Mouse (Mus musculus) liver, adult (tissue): ENCODE measurements around the gene Zfp827.

Experiments
- GATA4 ChIP-seq: IDR thresholded peaks from 2 replicates; pipeline ENCODE4 v1.6.1; 2014; ENCODE audit warnings: mild to moderate bottlenecking, low read length; ENCODE audit not compliant: insufficient replicate concordance

Gene Zfp827

DNA sequence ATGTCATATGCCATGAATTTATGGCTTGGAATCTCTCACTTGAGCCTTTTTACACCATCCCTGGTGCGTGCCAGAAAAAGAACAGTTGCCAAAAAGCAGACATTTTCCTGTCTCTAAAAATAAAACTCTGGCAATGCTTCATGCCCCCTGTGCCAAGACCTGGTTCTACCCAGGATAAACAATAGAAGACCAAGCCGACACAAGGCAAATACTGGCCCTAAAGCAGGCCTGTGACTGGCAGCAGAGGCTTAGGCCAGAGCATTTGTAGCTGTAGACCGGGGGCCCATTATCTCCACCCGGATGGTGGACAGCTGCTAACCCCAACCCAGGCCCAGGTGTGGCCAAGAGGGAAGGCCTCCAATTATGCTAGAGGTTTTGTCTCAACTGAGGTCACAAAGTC is 178.7 kb downstream of the Zfp827 start:
- no peak for TF ChIP-seq GATA4

GRCm38 (mm10) chr8:79208181-79208580 is 179.9 kb downstream of the Zfp827 start:
- no peak for TF ChIP-seq GATA4

DNA sequence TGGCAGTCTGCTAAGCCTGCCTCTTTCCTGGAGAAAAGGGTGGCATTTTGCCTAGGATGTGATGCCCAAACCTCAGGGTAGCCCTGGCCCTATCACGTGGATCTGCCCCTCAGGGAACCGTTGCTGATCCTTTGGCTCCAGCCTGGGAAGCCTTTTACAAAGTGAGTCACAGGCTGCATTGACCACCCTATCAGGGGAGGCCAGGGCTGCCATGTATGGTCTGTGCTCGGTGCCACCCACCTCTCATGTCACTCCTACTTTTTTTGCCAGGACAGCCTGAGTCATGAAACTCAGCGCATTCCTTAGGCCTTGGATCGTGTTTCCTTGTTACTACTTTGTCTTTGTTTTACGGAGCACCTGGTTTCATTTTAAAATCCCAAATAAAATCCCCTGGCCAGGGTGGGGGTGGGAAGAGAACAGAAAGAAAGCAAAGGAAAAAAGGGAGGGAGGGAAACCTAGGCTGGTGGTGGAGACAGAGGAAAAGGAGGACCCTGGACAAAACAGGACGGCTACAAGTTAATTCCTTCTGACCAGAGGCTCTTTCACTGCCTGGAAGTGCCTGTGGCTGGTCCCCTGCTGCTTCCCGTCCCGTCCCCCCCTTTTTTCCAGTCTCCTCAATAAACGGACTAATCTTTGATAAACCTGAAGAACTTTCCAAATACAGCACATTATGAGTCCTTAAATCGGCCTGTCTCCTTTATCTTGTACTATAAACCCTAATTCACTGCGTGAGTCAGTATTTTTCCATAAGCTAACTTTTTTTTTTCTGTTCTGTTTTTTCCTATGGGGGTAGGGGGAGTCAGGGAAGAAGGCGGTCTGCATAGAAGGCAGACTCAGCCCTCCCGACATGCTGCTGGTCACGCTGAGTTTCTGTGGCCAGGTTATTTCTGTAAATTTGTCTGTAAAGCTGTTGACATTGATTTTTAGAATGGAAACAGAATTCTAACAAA is 180.7 kb downstream of the Zfp827 start:
- no peak for TF ChIP-seq GATA4

GRCm38 (mm10) chr8:79209641-79210358 is 181.6 kb downstream of the Zfp827 start:
- no peak for TF ChIP-seq GATA4

DNA sequence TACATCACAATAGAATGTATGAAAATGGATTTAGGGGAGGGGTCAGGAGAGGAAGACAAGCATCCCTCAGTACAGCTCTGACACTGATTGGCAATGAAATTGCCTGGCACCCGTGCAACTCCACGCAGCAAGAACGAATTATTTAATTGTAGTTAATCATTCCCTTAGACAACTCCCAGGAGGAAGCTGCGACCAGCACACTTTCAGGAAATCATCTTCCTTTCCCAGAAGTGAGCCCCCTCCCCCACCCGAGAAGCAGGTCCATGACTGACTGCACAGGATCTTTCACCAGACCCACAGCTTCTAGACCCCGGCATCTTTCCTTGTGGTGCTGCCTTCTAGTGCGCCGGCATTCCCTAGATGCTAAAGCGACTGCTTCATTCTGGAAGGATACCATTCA is 183.4 kb downstream of the Zfp827 start:
- no peak for TF ChIP-seq GATA4

- TF ChIP-seq GATA4 = no peak
Observed at GRCm38 (mm10) chr8:79222106-79222751, 194.0 kb downstream of the Zfp827 start.

DNA sequence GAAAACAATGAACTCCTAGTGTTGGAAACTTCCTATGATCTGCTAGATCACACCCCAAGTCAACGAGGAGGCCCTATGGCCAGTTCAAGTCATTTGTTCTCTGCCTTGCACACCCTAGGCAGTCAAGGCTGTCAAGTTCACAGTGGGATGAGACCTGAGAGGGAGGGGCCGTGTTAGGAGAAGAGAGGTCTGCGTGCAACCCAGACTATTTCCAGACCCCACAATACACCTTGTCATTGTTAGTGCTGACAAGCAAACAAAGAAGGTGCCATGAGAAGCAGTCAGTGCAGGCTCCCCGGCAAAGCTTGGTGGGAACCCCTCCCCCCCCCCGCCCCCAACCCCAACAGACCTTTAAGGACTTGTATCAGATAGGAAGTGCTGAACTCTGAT is 194.5 kb downstream of the Zfp827 start:
- TF ChIP-seq GATA4 = no peak

DNA sequence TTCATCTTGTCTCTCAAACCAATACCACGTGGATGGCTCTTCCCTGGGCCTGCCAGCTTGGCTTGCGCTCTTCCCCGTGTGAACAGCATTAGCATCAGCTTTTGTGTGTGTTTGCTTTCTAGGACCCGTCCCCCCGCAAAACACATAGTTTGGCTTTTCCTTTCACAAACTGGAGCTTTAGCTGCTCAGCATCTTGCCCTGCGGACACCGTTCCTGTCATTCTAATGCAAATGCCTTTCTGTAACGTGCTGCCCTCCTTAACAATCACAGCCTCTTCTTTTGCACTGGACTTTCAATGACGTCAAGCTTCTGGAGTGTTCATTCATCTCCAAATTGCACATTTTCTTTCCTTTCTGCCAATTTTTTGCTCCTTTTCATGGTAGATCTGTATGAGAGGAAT is 196.1 kb downstream of the Zfp827 start:
- no peak for TF ChIP-seq GATA4

DNA sequence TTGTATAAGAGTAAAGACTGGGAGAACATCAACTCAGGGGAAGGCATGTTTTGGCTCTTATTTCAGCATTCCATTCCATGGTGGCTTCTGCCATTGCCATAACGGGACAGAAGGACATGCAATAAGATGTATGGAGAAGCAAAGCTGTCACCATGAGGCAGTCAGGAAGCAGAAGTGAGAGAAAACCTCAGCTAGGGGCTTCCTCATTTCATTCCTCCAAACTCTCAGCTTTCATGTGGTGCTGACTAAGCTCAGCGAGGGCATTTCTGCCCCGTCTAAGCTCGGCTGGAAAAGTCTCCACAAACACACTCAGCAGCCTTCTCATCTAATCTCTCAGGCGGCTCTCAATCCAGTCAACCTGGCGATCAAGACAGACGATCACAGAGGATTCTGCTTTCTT is 197.3 kb downstream of the Zfp827 start:
- no peak for TF ChIP-seq GATA4

DNA sequence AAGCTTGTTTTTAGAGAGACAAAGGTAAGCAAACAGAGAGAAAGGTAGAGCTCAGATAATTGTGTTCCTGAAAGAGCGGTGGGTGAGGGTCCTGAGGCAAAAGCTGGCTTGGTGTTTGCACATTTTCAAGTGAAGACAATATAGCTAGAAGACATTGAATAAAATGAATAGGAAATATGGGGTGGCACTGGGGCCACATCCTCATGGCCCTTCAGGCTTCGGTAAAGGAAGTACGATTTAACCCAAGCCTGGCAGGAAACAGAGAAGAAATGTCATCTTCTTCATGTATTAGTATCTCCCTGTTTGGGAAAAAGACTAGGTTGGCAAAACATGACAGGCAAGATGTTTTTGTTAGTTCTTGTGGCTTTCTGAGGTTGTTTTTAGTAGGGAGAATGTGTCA is 197.8 kb downstream of the Zfp827 start:
- no peak for TF ChIP-seq GATA4

GRCm38 (mm10) chr8:79227194-79227593 is 199.0 kb downstream of the Zfp827 start:
- TF ChIP-seq GATA4 = no peak

DNA sequence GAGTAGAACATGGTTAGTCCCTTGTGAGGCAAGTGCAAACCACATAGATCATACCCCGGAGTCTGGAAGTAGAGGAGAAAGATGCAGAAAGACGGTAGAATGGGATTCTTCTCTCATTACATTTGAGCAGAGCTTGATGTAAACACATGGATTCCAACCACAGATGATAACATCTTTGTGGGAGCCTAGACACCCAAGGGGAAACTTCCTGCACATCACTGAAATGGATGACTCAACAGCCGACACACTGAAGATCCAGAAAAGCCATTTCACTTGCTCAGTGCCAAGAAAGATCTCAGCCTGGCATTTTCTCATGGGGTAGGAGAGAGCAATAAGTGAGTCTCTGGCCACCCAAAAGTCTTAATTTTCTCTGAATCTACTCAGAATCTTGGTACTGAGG is 199.7 kb downstream of the Zfp827 start:
- no peak for TF ChIP-seq GATA4

- no peak for TF ChIP-seq GATA4
Observed at GRCm38 (mm10) chr8:79229266-79229888, 201.1 kb downstream of the Zfp827 start.

GRCm38 (mm10) chr8:79239320-79239719 is 211.1 kb downstream of the Zfp827 start:
- TF ChIP-seq GATA4 = no peak

DNA sequence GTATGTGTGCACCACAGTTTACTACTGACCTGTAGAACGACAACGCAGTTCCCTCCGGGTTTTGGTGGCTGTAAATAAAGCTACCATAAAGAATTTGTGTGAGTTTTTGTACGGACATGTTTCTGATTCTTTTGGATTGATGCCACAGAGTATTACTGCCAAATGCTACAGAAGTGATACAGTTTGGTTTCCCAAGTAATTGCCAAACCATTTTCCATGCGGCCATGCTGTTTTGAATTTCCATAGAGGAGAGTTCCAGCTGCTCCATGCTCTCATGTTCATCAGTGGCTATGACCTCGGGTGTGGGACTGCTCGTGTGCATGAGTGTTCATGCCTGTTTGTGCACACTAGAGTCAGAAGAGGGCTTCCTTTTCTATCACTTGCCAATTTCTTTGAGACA is 211.8 kb downstream of the Zfp827 start:
- no peak for TF ChIP-seq GATA4
